Mouse (Mus musculus) adrenal gland, postnatal 0 days (tissue): ENCODE data around the gene Olfr476. TPM values are rescaled to one million over a fixed set of nuclear protein-coding genes. Genes with fewer than 3 reads are reported as not detected.

Source experiments
- polyA plus RNA-seq: library from polyadenylated mRNA; unstranded; fragments of >200 nt; fragmentation: Nextera tagmentation; extraction: Ambion mirVana; gene quantifications from 2 replicates; pipeline ENCODE4 v1.2.1, GENCODE M21; 2015

Gene Olfr476
- not detected in 2 replicates for polyA plus RNA-seq

GRCm38 (mm10) chr7:107964503-107964902 is at the start of gene Olfr476:
Gene Olfr476 (plus strand): TSS chr7:107964803.

GRCm38 (mm10) chr7:107930146-107930545 is 34.5 kb upstream of the Olfr476 start, which contains the start of gene Olfr473:
Gene Olfr473 (plus strand): TSS chr7:107930446.

GRCm38 (mm10) chr7:107954343-107954742 is 10.3 kb upstream of the Olfr476 start, which contains the start of gene Olfr474:
Gene Olfr474 (plus strand): TSS chr7:107954643.

GRCm38 (mm10) chr7:107986393-107986792 is 21.8 kb downstream of the Olfr476 start, which contains the start of gene Olfr477:
Gene Olfr477 (plus strand): TSS chr7:107986693.

Other genes starting within 250 kb of the Olfr476 start
- 0.14 and 0.15 TPM in 2 replicates for gene Cyb5r2, start 206.8 kb upstream of the Olfr476 start, polyA plus RNA-seq
- not detected in 2 replicates for gene Ovch2, start 163.6 kb upstream of the Olfr476 start, polyA plus RNA-seq
- not detected in 2 replicates for gene Olfr467, start 152.5 kb upstream of the Olfr476 start, polyA plus RNA-seq
- not detected in 2 replicates for gene Olfr469, start 139.3 kb upstream of the Olfr476 start, polyA plus RNA-seq
- not detected in 2 replicates for gene Olfr470, start 117.3 kb upstream of the Olfr476 start, polyA plus RNA-seq
- not detected in 2 replicates for gene Olfr472, start 66.9 kb upstream of the Olfr476 start, polyA plus RNA-seq
- not detected in 2 replicates for gene Olfr473, start 34.4 kb upstream of the Olfr476 start, polyA plus RNA-seq
- not detected in 2 replicates for gene Olfr474, start 10.2 kb upstream of the Olfr476 start, polyA plus RNA-seq
- gene Olfr477, start 21.9 kb downstream of the Olfr476 start, polyA plus RNA-seq = not detected in 2 replicates
- not detected in 2 replicates for gene Olfr478, start 69.2 kb downstream of the Olfr476 start, polyA plus RNA-seq
- gene Olfr479, start 85.9 kb downstream of the Olfr476 start, polyA plus RNA-seq = not detected in 2 replicates
- not detected in 2 replicates for gene Olfr480, start 102.5 kb downstream of the Olfr476 start, polyA plus RNA-seq
- not detected in 2 replicates for gene Olfr481, start 115.1 kb downstream of the Olfr476 start, polyA plus RNA-seq
- 0.10 and 0.16 TPM in 2 replicates for gene Olfr482, start 132.8 kb downstream of the Olfr476 start, polyA plus RNA-seq
- not detected in 2 replicates for gene Olfr483, start 136.0 kb downstream of the Olfr476 start, polyA plus RNA-seq
- gene Olfr484, start 162.6 kb downstream of the Olfr476 start, polyA plus RNA-seq = not detected in 2 replicates
- not detected in 2 replicates for gene Olfr485, start 195.1 kb downstream of the Olfr476 start, polyA plus RNA-seq
- not detected in 2 replicates for gene Olfr486, start 207.9 kb downstream of the Olfr476 start, polyA plus RNA-seq
- gene Olfr487, start 249.8 kb downstream of the Olfr476 start, polyA plus RNA-seq = not detected in 2 replicates